In genomic region chr1:182388729-182389128, GRCm38 (mm10) we compare ENCODE assay signal across 14 mouse cellular contexts. TPM values are rescaled to one million over a fixed set of nuclear protein-coding genes. Genes with fewer than 3 reads are reported as not detected.
DNase-seq lines count a peak whose midpoint lies in the region; ATAC-seq and TF ChIP-seq lines count a peak whose summit lies in the region.
"Had no signal": no experiment of that assay in that cellular context is flagged by ENCODE, and none has a peak within 500 bp of the region (broad histone marks: within the 10 kb centered on the region; RNA-seq: fewer than 3 reads in every experiment).

No protein-coding gene starts in this region.

- DNase-seq in midbrain, embryonic 11.5 days (ENCODE audit: low spot score, missing footprints): peak; percentile 73
- no peak for DNase-seq in midbrain, embryonic 14.5 days
- peak; percentile 26 for DNase-seq in heart, postnatal 4 days
- DNase-seq in lung, adult 2 months: peak; percentile 67
- no peak for DNase-seq in left cerebral cortex, adult 11 months (ENCODE audit: low spot score)
- DNase-seq in cerebellum, postnatal 4 days (ENCODE audit: low spot score in 2 of 2): no peak
- no peak for DNase-seq in cerebellum, postnatal 14 days
- DNase-seq: adrenal gland, adult 2 months; cerebellum, adult 2 months; liver, postnatal 0 days had no signal

- no peaks in the 10 kb centered on the region for H3K27me3 ChIP-seq in midbrain, embryonic 11.5 days (ENCODE audit: control insufficient read depth, insufficient read depth, low read length)
- no peaks in the 10 kb centered on the region for H3K27me3 ChIP-seq in midbrain, embryonic 14.5 days (ENCODE audit: control insufficient read depth, insufficient read depth, low read length)
- H3K27me3 ChIP-seq: limb, embryonic 12.5 days; midbrain, embryonic 13.5 days had no signal

- no peaks in the 10 kb centered on the region for H3K4me1 ChIP-seq in midbrain, embryonic 11.5 days (ENCODE audit: control insufficient read depth, insufficient read depth, low read length)
- H3K4me1 ChIP-seq in midbrain, embryonic 14.5 days (ENCODE audit: control insufficient read depth, insufficient read depth, low read length): no peaks in the 10 kb centered on the region
- H3K4me1 ChIP-seq in lung, adult 2 months (ENCODE audit: control insufficient read depth, insufficient read depth, low read length): peaks cover 2% of the 10 kb centered on the region; the same call in 1 of the 2 replicates
- H3K4me1 ChIP-seq: limb, embryonic 12.5 days; midbrain, embryonic 13.5 days had no signal

- no peak overlapping the region for H3K9ac ChIP-seq in midbrain, embryonic 11.5 days (ENCODE audit: low read length)
- no peak overlapping the region for H3K9ac ChIP-seq in midbrain, embryonic 14.5 days (replicated peaks; ENCODE audit: low read length)
- H3K9ac ChIP-seq: limb, embryonic 12.5 days; liver, postnatal 0 days; midbrain, embryonic 13.5 days had no signal

- no peak overlapping the region for H3K4me3 ChIP-seq in midbrain, embryonic 11.5 days (ENCODE audit: low read depth, low read length)
- no peak overlapping the region for H3K4me3 ChIP-seq in midbrain, embryonic 14.5 days (replicated peaks; ENCODE audit: low read depth, low read length)
- H3K4me3 ChIP-seq in lung, adult 2 months (replicated peaks; ENCODE audit: extremely low read depth, low read depth, low read length): no peak overlapping the region
- H3K4me3 ChIP-seq: heart, adult 2 months; limb, embryonic 12.5 days; midbrain, embryonic 13.5 days had no signal

- no peak for ATAC-seq in midbrain, embryonic 11.5 days (ENCODE audit: low FRiP score)
- ATAC-seq in midbrain, embryonic 14.5 days (ENCODE audit: low FRiP score, low TSS enrichment): no peak
- ATAC-seq: hindbrain, embryonic 16.5 days; liver, postnatal 0 days; midbrain, embryonic 13.5 days had no signal

- H3K4me2 ChIP-seq in midbrain, embryonic 11.5 days: no peak overlapping the region
- no peak overlapping the region for H3K4me2 ChIP-seq in midbrain, embryonic 14.5 days (ENCODE audit: low read length)
- H3K4me2 ChIP-seq: limb, embryonic 12.5 days; midbrain, embryonic 13.5 days had no signal

- H3K27ac ChIP-seq in midbrain, embryonic 11.5 days (ENCODE audit: low read depth, low read length): no peak overlapping the region
- no peak overlapping the region for H3K27ac ChIP-seq in midbrain, embryonic 14.5 days (replicated peaks; ENCODE audit: low read depth, low read length)
- H3K27ac ChIP-seq: heart, adult 2 months; limb, embryonic 12.5 days; midbrain, embryonic 13.5 days had no signal

- H3K9me3 ChIP-seq in midbrain, embryonic 11.5 days (ENCODE audit: control insufficient read depth, low read length): no peaks in the 10 kb centered on the region
- no peaks in the 10 kb centered on the region for H3K9me3 ChIP-seq in midbrain, embryonic 14.5 days (ENCODE audit: control insufficient read depth, low read length)
- H3K9me3 ChIP-seq: limb, embryonic 12.5 days; midbrain, embryonic 13.5 days had no signal

- no peak for TF ChIP-seq POLR2A in lung, adult 2 months (IDR thresholded peaks at IDR 0.05; ENCODE audit: borderline replicate concordance, extremely low read depth, low read depth, low read length)

- WGBS in midbrain, embryonic 11.5 days: 63% methylated on average over 4 of the region's 4 CpGs
- 67% methylated on average over 4 of the region's 4 CpGs for WGBS in midbrain, embryonic 14.5 days
- 37% methylated on average over 4 of the region's 4 CpGs for WGBS in lung, adult 2 months

- no peak for TF ChIP-seq CTCF in lung, adult 2 months (IDR thresholded peaks at IDR 0.05; ENCODE audit: insufficient read depth, low read length)

- H3K36me3 ChIP-seq in midbrain, embryonic 11.5 days (ENCODE audit: control insufficient read depth, insufficient read depth, low read length): no peaks in the 10 kb centered on the region
- H3K36me3 ChIP-seq in midbrain, embryonic 14.5 days (ENCODE audit: control insufficient read depth, insufficient read depth, low read length): no peaks in the 10 kb centered on the region
- H3K36me3 ChIP-seq: limb, embryonic 12.5 days; midbrain, embryonic 13.5 days had no signal

RNA-seq across cellular contexts. Expression of gene Trp53bp2, which starts 20.2 kb away (rescaled TPM):
- 33.5 and 34.8 TPM in 2 replicates for polyA plus RNA-seq in midbrain, embryonic 11.5 days (2014; fragmentation: Nextera tagmentation; extraction: Ambion mirVana)
- polyA plus RNA-seq in midbrain, embryonic 14.5 days (2014; fragmentation: Nextera tagmentation; extraction: Ambion mirVana): 13.9 and 25.5 TPM in 2 replicates
- total RNA-seq in heart, postnatal 4 days (2021): 10 to 100 TPM; 20.4 to 20.5 TPM
- polyA plus RNA-seq in lung, adult 2 months (2012; rRNA removed): 43.0 and 65.1 TPM in 2 replicates

RNA-seq across cellular contexts. Expression of gene Fbxo28, which starts 47.3 kb away (rescaled TPM):
- polyA plus RNA-seq in midbrain, embryonic 11.5 days (2014; fragmentation: Nextera tagmentation; extraction: Ambion mirVana): 29.7 and 32.1 TPM in 2 replicates
- 33.5 and 40.9 TPM in 2 replicates for polyA plus RNA-seq in midbrain, embryonic 14.5 days (2014; fragmentation: Nextera tagmentation; extraction: Ambion mirVana)
- total RNA-seq in heart, postnatal 4 days (2021): 10 to 100 TPM; 20.4 to 24.5 TPM
- 9.0 and 11.2 TPM in 2 replicates for polyA plus RNA-seq in lung, adult 2 months (2012; rRNA removed)

Comparison
In these comparisons a context has a peak if more than half of its experiments do, and no peak if none do; other contexts are left out.
1. DNase-seq: peak in midbrain, embryonic 11.5 days (single experiment), heart, postnatal 4 days (single experiment) and lung, adult 2 months (single experiment); none in midbrain, embryonic 14.5 days (single experiment), left cerebral cortex, adult 11 months (single experiment), cerebellum, postnatal 4 days (0 of 2) and cerebellum, postnatal 14 days (0 of 2).